Mouse (Mus musculus): Measurements from ENCODE around the gene Hoxa5. TPM values are rescaled to one million over a fixed set of nuclear protein-coding genes. Genes with fewer than 3 reads are reported as not detected.

The Hoxa5 gene
- polyA plus RNA-seq, 1 experiment, result 1.7 TPM

GRCm38 (mm10) chr6:52228475-52229465 lies 24.4 kb upstream of the Hoxa5 start:
- WGBS, result 2% methylated on average over 38 of the region's 38 CpGs
- DNase-seq (ENCODE audit: low read depth, low spot score), result no peak

DNA sequence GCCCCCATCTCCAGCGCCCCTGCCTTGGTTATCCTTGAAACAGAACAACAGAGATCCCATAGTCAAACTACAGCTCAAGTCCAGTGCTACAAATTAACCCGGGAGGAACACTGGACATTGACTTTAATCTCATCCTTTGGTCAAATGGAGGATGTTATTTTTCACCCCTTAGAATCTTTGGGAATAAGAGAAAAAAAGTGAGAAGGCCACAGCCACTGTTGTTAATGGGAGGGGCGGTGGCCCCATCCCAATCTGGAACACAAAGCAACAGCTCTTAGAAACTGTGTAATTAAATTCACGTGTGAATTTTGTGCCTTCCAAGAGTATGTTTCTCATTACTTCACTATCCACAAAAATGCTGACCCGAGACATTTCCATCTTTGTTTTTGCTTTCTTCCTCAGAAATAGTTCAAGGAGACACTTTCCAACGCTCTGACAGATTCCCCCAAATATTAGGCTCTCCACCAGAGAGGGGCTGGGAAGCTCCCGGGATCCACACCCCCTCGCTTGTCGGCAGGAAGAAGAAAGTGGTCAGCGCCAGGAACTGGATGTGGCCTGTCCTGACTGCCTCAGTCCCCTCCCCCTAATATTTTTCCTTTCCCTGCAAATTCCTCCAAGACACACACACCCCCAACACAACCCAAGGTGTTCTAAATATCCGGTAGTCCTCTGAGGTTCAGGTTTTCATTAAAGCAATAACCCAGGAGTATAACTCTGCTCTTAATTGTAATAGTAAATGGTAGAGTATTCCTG lies 23.3 kb upstream of the Hoxa5 start:
- DNase-seq (ENCODE audit: low read depth, low spot score), result no peak
- WGBS, result 14% methylated on average over 11 of the region's 11 CpGs

GRCm38 (mm10) chr6:52226569-52227257 lies 22.3 kb upstream of the Hoxa5 start:
- DNase-seq (ENCODE audit: low read depth, low spot score), result no peak
- WGBS, result 7% methylated on average over 26 of the region's 26 CpGs

DNA sequence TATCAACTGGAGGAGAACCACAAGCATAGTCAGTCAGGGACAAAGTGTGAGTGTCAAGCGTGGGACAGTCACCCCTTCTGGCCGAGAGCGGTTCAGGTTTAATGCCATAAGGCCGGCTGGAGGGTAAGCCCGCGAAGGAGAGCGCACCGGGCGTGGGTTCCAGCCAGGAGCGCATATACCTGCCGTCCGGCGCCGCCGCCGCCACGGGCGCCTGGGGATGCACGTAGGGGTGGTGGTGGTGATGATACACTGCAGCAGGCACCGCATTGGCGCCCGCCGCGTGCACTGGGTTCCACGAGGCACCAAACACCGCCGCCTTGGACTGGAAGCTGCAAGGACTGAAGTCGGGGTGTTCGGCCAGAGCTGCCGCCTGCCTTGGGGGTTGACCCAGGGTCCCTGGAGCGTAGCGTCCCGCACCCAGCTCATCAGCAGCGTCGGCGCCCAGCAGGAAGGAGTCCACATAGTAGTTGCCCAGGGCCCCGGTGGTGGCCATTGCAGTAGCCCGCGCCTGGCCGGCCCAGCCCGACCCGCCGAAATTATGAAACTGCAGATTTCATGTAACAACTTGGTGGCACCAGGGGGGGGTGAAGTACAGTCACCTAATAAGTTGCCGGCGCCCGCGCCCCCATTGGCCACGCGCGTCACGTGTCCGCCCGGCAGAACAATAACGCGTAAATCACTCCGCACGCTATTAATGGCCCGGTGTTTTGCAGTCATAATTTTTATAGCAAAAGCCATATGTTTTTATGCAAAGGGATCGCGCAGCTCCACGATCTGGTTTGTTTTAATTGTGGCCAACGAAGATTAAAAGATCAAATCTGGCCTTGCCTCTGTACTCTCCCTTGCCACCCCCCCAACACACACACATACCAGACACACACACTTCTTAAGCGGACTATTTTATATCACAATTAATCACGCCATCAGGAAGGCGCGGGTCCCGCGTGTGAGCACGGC lies 21.5 kb upstream of the Hoxa5 start:
- DNase-seq (ENCODE audit: low read depth, low spot score), result no peak
- 2% methylated on average over 69 of the region's 69 CpGs for WGBS

DNA sequence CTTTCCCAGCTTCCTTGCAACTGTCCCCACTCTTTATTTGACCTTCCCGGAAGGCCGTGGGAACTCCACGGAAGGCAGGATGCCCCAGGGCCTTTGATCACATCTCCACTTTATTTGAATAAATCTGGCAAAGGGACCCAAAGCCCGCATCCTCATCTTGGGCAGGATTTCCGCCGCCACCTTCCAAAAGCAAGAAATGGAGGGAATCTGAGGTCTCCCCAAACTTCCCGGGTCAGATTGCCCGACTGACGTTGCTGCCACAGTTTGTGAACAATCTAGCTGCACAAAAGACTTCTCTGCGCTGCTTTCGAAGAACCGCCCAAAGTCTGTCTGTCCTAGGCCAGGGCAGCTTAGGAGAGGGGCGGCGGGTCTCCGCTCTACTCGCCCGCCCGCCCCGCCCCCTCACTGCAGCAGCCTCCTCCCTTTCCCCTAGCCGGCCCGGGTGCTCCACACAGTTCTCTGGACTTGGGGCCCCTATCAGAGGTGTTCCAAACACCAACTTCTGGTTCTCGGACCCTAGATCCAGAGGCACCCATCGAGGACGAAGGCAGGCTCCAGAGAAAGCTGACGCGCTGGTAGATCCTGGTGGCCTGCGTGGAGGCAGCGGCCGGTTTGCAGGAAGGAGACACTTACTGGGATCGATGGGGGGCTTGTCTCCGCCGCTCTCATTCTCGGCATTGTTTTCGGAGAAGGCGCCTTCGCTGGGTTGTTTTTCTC lies 20.7 kb upstream of the Hoxa5 start:
- DNase-seq (ENCODE audit: low read depth, low spot score), result no peak
- 7% methylated on average over 36 of the region's 36 CpGs for WGBS

DNA sequence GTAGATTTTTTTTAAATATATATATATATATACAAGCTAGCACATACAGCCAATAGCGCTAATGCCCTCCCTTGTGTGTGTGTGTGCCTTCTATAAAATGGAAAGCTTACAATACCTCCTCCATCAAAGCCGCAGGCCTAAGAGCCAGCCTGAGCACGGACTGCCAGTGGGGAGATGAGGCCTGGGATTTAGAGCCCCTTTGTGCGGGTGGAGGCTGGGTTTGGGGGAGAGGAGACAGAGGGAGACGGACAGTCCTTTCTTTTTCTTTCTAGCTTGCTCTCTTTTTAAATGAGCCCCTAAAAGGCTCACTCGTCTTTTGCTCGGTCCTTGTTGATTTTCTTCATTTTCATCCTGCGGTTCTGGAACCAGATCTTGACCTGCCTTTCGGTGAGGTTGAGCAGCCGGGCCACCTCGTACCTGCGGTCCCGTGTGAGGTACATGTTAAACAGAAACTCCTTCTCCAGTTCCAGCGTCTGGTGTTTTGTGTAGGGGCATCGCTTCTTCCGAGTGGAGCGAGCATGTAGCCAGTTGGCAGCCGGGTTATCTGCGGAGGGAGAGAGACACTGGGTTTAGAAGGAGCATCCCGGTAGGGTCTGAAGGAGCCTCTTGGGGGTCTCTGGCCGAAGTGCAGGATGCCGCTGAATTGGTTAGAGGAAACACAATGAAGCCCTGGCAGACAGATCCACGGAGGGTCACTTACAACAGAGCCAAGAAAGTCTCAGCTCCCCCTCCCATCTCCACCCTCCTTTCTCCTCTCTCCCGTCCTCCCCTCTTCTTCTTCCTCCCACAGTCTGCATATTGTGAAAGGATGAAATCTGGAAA lies 19.8 kb upstream of the Hoxa5 start:
- WGBS, result 13% methylated on average over 24 of the region's 24 CpGs
- no peak for DNase-seq (ENCODE audit: low read depth, low spot score)

GRCm38 (mm10) chr6:52222729-52223128 lies 18.3 kb upstream of the Hoxa5 start:
- DNase-seq (ENCODE audit: low read depth, low spot score), result no peak
- 23% methylated on average over 13 of the region's 13 CpGs for WGBS

DNA sequence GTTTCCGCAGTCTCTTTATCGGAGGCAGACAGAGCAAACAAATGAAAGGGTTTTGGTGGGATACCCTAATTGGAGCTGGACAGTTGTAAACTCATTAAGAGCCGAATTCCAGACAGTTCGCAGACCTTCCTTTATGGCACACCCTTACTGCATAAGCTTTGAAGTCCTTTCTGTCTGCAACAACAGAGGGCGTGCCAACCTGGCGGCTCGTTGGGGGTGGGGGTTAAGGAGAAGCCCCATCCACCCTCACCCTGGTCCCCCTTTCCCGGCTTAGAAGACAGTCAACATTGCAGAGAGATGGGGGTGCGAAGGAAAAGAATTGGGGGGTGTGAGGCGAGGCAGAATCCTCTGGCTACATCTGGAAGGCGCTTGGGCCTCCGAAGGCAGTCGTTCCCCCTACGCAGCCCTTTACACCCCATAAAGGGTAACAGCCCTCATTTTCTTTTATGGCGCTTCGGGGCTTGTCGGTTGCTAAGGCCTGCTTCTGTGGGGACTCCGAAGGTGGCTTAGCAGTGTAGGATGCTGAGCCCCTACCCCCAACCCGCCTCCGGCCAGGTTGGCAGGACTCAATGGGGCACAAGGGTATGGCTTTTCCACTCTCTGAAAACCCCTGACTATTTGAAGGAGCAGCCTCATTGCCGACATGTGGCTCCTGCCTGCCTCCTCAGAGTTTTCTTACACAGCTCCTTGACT lies 17.8 kb upstream of the Hoxa5 start:
- DNase-seq (ENCODE audit: low read depth, low spot score), result no peak
- 6% methylated on average over 21 of the region's 21 CpGs for WGBS

- WGBS, result 1% methylated on average over 46 of the region's 46 CpGs
Observed at GRCm38 (mm10) chr6:52221337-52221992, 17.1 kb upstream of the Hoxa5 start, which contains the start of gene Hoxa7. Gene Hoxa7 (minus strand): TSS chr6:52221854.

GRCm38 (mm10) chr6:52220865-52221310 lies 16.5 kb upstream of the Hoxa5 start:
- DNase-seq (ENCODE audit: low read depth, low spot score), result no peak
- WGBS, result 13% methylated on average over 12 of the region's 12 CpGs

More at GRCm38 (mm10) chr6:52221337-52221992, 17.1 kb upstream of the Hoxa5 start, which contains the start of gene Hoxa7:
- peak; percentile 86 for DNase-seq (ENCODE audit: low read depth, low spot score)

DNA sequence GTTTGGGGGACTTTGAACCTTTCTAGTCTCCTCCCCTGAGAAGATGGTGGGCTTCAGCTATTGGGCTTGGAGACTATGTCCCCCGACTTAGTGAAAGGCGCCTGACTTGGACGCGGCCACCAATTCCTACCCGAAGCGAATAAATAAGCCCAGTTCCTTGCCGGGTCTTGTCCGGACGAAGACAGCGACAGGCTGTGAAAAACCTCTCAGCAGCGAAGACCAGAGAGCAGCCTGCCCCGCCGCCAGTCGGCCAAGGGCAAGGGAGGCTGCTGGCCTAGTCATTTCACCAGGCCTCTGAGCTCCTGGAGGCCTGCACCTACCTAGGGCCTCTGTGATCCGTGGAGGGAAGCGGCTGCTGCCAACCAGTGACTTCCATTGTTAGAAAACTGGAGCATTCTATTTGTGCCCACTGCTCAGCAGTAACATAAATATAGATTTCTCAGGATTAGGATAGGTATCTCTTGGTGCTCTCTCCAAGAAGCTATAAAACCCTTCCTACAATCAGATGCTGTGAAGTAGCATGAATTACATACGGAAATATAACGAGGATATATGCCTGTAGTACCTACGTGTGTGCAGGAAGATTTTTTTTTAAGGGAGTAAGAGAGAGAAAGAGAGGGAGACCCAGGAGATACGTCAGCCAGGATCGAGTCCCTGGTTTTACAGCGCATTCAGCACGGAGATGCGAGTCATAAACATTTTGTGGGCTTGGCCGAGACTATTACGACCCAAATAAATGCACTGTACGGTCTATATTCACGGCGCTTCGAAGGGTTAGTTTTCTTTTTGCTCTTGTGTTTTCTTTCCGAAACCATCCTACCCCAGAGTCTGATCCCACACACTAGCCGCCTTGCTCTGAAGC lies 15.8 kb upstream of the Hoxa5 start:
- DNase-seq (ENCODE audit: low read depth, low spot score), result no peak
- 28% methylated on average over 32 of the region's 32 CpGs for WGBS

- 42% methylated on average over 9 of the region's 9 CpGs for WGBS
- no peak for DNase-seq (ENCODE audit: low read depth, low spot score)
Observed at GRCm38 (mm10) chr6:52219234-52219942, 15.0 kb upstream of the Hoxa5 start.

- WGBS, result 31% methylated on average over 14 of the region's 14 CpGs
- DNase-seq (ENCODE audit: low read depth, low spot score), result no peak
Observed at GRCm38 (mm10) chr6:52218643-52219215, 14.3 kb upstream of the Hoxa5 start.

GRCm38 (mm10) chr6:52217895-52218642 lies 13.7 kb upstream of the Hoxa5 start:
- 18% methylated on average over 23 of the region's 23 CpGs for WGBS
- DNase-seq (ENCODE audit: low read depth, low spot score), result no peak
